Mouse (Mus musculus): ENCODE measurements around the gene Zfp541.

The Zfp541 gene

GRCm38 (mm10) chr7:16042850-16043775 is 18.5 kb upstream of the Zfp541 start:
- no peaks in the 10 kb centered on the region for H3K9me3 ChIP-seq (ENCODE audit: low read length)
- H3K36me3 ChIP-seq (ENCODE audit: insufficient read depth, low read length): peaks cover 7% of the 10 kb centered on the region
- no peak overlapping the region for H3K4me3 ChIP-seq (replicated peaks; ENCODE audit: low read length)
- no peaks in the 10 kb centered on the region for H3K27me3 ChIP-seq (ENCODE audit: insufficient read depth, low read length)
- no peak for TF ChIP-seq CTCF (conservative IDR thresholded peaks at IDR 0.05; ENCODE audit: low read length)
- no peak for TF ChIP-seq NANOG (IDR thresholded peaks at IDR 0.05; ENCODE audit: borderline replicate concordance, low read length)
- no peak for TF ChIP-seq POU5F1 (IDR thresholded peaks at IDR 0.05; ENCODE audit: borderline replicate concordance, low read length)
- peaks cover 58% of the 10 kb centered on the region for H3K4me1 ChIP-seq (replicated peaks; ENCODE audit: low read depth, low read length)

- Histone ChIP-seq H3K4me1 (replicated peaks; ENCODE audit: low read depth, low read length) (peaks cover 61% of the 10 kb centered on the region), H3K4me3 (replicated peaks; ENCODE audit: low read length) (peak overlapping the region; percentile 29; the same call in 1 of the 2 replicates), H3K36me3 (ENCODE audit: insufficient read depth, low read length) (peaks cover 7% of the 10 kb centered on the region), H3K9me3 (ENCODE audit: low read length) (no peaks in the 10 kb centered on the region), H3K27me3 (ENCODE audit: insufficient read depth, low read length) (no peaks in the 10 kb centered on the region)
- no peak for TF ChIP-seq POU5F1 (IDR thresholded peaks at IDR 0.05; ENCODE audit: borderline replicate concordance, low read length)
- no peak for TF ChIP-seq CTCF (conservative IDR thresholded peaks at IDR 0.05; ENCODE audit: low read length)
- no peak for TF ChIP-seq NANOG (IDR thresholded peaks at IDR 0.05; ENCODE audit: borderline replicate concordance, low read length)
Observed at GRCm38 (mm10) chr7:16043861-16044435, 17.7 kb upstream of the Zfp541 start.

GRCm38 (mm10) chr7:16044531-16044930 is 17.1 kb upstream of the Zfp541 start:
- H3K27me3 ChIP-seq (ENCODE audit: insufficient read depth, low read length): no peaks in the 10 kb centered on the region
- H3K4me3 ChIP-seq (replicated peaks; ENCODE audit: low read length): peak overlapping the region; percentile 29; the same call in 1 of the 2 replicates
- no peak for TF ChIP-seq CTCF (conservative IDR thresholded peaks at IDR 0.05; ENCODE audit: low read length)
- TF ChIP-seq NANOG (IDR thresholded peaks at IDR 0.05; ENCODE audit: borderline replicate concordance, low read length): no peak
- no peak for TF ChIP-seq POU5F1 (IDR thresholded peaks at IDR 0.05; ENCODE audit: borderline replicate concordance, low read length)
- peaks cover 8% of the 10 kb centered on the region for H3K36me3 ChIP-seq (ENCODE audit: insufficient read depth, low read length)
- H3K9me3 ChIP-seq (ENCODE audit: low read length): no peaks in the 10 kb centered on the region
- H3K4me1 ChIP-seq (replicated peaks; ENCODE audit: low read depth, low read length): peaks cover 67% of the 10 kb centered on the region

GRCm38 (mm10) chr7:16045538-16045937 is 16.1 kb upstream of the Zfp541 start:
- Histone ChIP-seq H3K9me3 (ENCODE audit: low read length) (no peaks in the 10 kb centered on the region), H3K4me3 (replicated peaks; ENCODE audit: low read length) (peak overlapping the region; percentile 94; the same call in 1 of the 2 replicates), H3K4me1 (replicated peaks; ENCODE audit: low read depth, low read length) (peaks cover 77% of the 10 kb centered on the region), H3K36me3 (ENCODE audit: insufficient read depth, low read length) (peaks cover 18% of the 10 kb centered on the region), H3K27me3 (ENCODE audit: insufficient read depth, low read length) (no peaks in the 10 kb centered on the region)
- TF ChIP-seq CTCF (conservative IDR thresholded peaks at IDR 0.05; ENCODE audit: low read length) (no peak), NANOG (IDR thresholded peaks at IDR 0.05; ENCODE audit: borderline replicate concordance, low read length) (no peak), POU5F1 (IDR thresholded peaks at IDR 0.05; ENCODE audit: borderline replicate concordance, low read length) (no peak)

- peaks cover 23% of the 10 kb centered on the region for H3K36me3 ChIP-seq (ENCODE audit: insufficient read depth, low read length)
- no peaks in the 10 kb centered on the region for H3K27me3 ChIP-seq (ENCODE audit: insufficient read depth, low read length)
- H3K4me1 ChIP-seq (replicated peaks; ENCODE audit: low read depth, low read length): peaks cover 80% of the 10 kb centered on the region
- H3K4me3 ChIP-seq (replicated peaks; ENCODE audit: low read length): peak overlapping the region; percentile 94
- TF ChIP-seq NANOG (IDR thresholded peaks at IDR 0.05; ENCODE audit: borderline replicate concordance, low read length) (peak; percentile 71; the same call in 1 of the 2 replicates), POU5F1 (IDR thresholded peaks at IDR 0.05; ENCODE audit: borderline replicate concordance, low read length) (no peak), CTCF (conservative IDR thresholded peaks at IDR 0.05; ENCODE audit: low read length) (no peak)
- H3K9me3 ChIP-seq (ENCODE audit: low read length): no peaks in the 10 kb centered on the region
Observed at GRCm38 (mm10) chr7:16046101-16046480, 15.5 kb upstream of the Zfp541 start.

- no peaks in the 10 kb centered on the region for H3K27me3 ChIP-seq (ENCODE audit: insufficient read depth, low read length)
- peaks cover 77% of the 10 kb centered on the region for H3K4me1 ChIP-seq (replicated peaks; ENCODE audit: low read depth, low read length)
- H3K9me3 ChIP-seq (ENCODE audit: low read length): no peaks in the 10 kb centered on the region
- peak overlapping the region; percentile 94 for H3K4me3 ChIP-seq (replicated peaks; ENCODE audit: low read length)
- peaks cover 23% of the 10 kb centered on the region for H3K36me3 ChIP-seq (ENCODE audit: insufficient read depth, low read length)
- no peak for TF ChIP-seq CTCF (conservative IDR thresholded peaks at IDR 0.05; ENCODE audit: low read length)
- TF ChIP-seq POU5F1 (IDR thresholded peaks at IDR 0.05; ENCODE audit: borderline replicate concordance, low read length): no peak
- TF ChIP-seq NANOG (IDR thresholded peaks at IDR 0.05; ENCODE audit: borderline replicate concordance, low read length): no peak
Observed at GRCm38 (mm10) chr7:16046481-16047337, 14.9 kb upstream of the Zfp541 start.

- Histone ChIP-seq H3K9me3 (ENCODE audit: low read length) (no peaks in the 10 kb centered on the region), H3K4me3 (replicated peaks; ENCODE audit: low read length) (peak within 1 kb of the TSS; percentile 94), H3K27me3 (ENCODE audit: insufficient read depth, low read length) (no peaks in the 10 kb centered on the region), H3K36me3 (ENCODE audit: insufficient read depth, low read length) (peaks cover 23% of the 10 kb centered on the region), H3K4me1 (replicated peaks; ENCODE audit: low read depth, low read length) (peaks cover 78% of the 10 kb centered on the region)
- TF ChIP-seq NANOG (IDR thresholded peaks at IDR 0.05; ENCODE audit: borderline replicate concordance, low read length) (no peak), CTCF (conservative IDR thresholded peaks at IDR 0.05; ENCODE audit: low read length) (no peak), POU5F1 (IDR thresholded peaks at IDR 0.05; ENCODE audit: borderline replicate concordance, low read length) (no peak)
Observed at GRCm38 (mm10) chr7:16047338-16048146, 14.1 kb upstream of the Zfp541 start, which contains the start of gene Bicra. Gene Bicra, minus strand, starts transcription at chr7:16047921.
